Mouse (Mus musculus): Measurements from ENCODE around the gene Hmcn2.
A peak's percentile ranks its signal among the peaks of the same experiment; 100 is the strongest.

DNA sequence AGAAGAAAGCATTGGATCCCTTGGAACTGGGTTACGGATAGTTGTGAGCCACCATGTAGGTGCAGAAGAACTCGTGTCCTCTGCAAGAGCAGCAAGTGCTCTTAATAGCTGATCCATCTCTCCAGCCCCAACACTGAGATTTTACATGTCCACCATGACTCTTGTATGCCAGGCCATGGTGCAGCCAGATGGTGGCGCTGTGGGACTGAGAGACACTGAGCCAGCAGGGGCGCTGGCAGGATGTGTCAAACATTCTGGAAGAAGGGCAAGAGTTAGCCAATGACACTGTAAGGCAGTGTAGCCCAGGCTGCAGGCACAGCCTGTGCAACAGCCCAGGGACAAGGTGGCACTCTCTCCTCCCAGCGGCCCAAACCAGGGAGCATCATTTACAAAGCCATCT, 170.0 kb downstream of the Hmcn2 start:
- TF ChIP-seq CTCF (IDR thresholded peaks at IDR 0.05; ENCODE audit: extremely low read depth, insufficient read depth, low read length) (peak; percentile 91), POLR2A (IDR thresholded peaks at IDR 0.05; ENCODE audit: extremely low read depth, insufficient read depth, low read length) (no peak)
